Mouse (Mus musculus): ENCODE data around the gene Casp8.
"Not testable (repeated sequence)": the region's sequence is repeated elsewhere in the genome, so short reads cannot be mapped to it uniquely, and the experiment has no call there.

The Casp8 gene

GRCm38 (mm10) chr1:58798911-58799310 lies 3.7 kb downstream of the Casp8 start:
- DNase-seq (ENCODE audit: extremely low spot score, low read depth, low spot score): no peak

GRCm38 (mm10) chr1:58800644-58801043 lies 5.5 kb downstream of the Casp8 start:
- not testable (repeated sequence) for DNase-seq (ENCODE audit: extremely low spot score, low read depth, low spot score)

GRCm38 (mm10) chr1:58801558-58802285 lies 6.5 kb downstream of the Casp8 start:
- no peak for DNase-seq (ENCODE audit: extremely low spot score, low read depth, low spot score)

- no peak for DNase-seq (ENCODE audit: extremely low spot score, low read depth, low spot score)
Observed at GRCm38 (mm10) chr1:58802322-58803273, 7.4 kb downstream of the Casp8 start.

GRCm38 (mm10) chr1:58803531-58803930 lies 8.4 kb downstream of the Casp8 start:
- no peak for DNase-seq (ENCODE audit: extremely low spot score, low read depth, low spot score)

GRCm38 (mm10) chr1:58806651-58807050 lies 11.5 kb downstream of the Casp8 start:
- DNase-seq (ENCODE audit: extremely low spot score, low read depth, low spot score): no peak

- DNase-seq (ENCODE audit: extremely low spot score, low read depth, low spot score): no peak
Observed at GRCm38 (mm10) chr1:58826319-58826718, 31.1 kb downstream of the Casp8 start.

- DNase-seq (ENCODE audit: extremely low spot score, low read depth, low spot score): no peak
Observed at GRCm38 (mm10) chr1:58830741-58831140, 35.6 kb downstream of the Casp8 start.

- DNase-seq (ENCODE audit: extremely low spot score, low read depth, low spot score): no peak
Observed at GRCm38 (mm10) chr1:58832198-58832597, 37.0 kb downstream of the Casp8 start.

- not testable (repeated sequence) for DNase-seq (ENCODE audit: extremely low spot score, low read depth, low spot score)
Observed at GRCm38 (mm10) chr1:58856811-58857210, 61.6 kb downstream of the Casp8 start.

GRCm38 (mm10) chr1:58859131-58859530 lies 64.0 kb downstream of the Casp8 start:
- not testable (repeated sequence) for DNase-seq (ENCODE audit: extremely low spot score, low read depth, low spot score)

- DNase-seq (ENCODE audit: extremely low spot score, low read depth, low spot score): not testable (repeated sequence)
Observed at GRCm38 (mm10) chr1:58859738-58860365, 64.7 kb downstream of the Casp8 start.

GRCm38 (mm10) chr1:58860586-58860985 lies 65.4 kb downstream of the Casp8 start:
- not testable (repeated sequence) for DNase-seq (ENCODE audit: extremely low spot score, low read depth, low spot score)

- not testable (repeated sequence) for DNase-seq (ENCODE audit: extremely low spot score, low read depth, low spot score)
Observed at GRCm38 (mm10) chr1:58876500-58876899, 81.3 kb downstream of the Casp8 start.

GRCm38 (mm10) chr1:58879291-58879690 lies 84.1 kb downstream of the Casp8 start:
- not testable (repeated sequence) for DNase-seq (ENCODE audit: extremely low spot score, low read depth, low spot score)

- not testable (repeated sequence) for DNase-seq (ENCODE audit: extremely low spot score, low read depth, low spot score)
Observed at GRCm38 (mm10) chr1:58883279-58883678, 88.1 kb downstream of the Casp8 start.

- DNase-seq (ENCODE audit: extremely low spot score, low read depth, low spot score): no peak
Observed at GRCm38 (mm10) chr1:58885646-58886045, 90.5 kb downstream of the Casp8 start.

GRCm38 (mm10) chr1:58889826-58890546 lies 94.8 kb downstream of the Casp8 start:
- no peak for DNase-seq (ENCODE audit: extremely low spot score, low read depth, low spot score)

- DNase-seq (ENCODE audit: extremely low spot score, low read depth, low spot score): not testable (repeated sequence)
Observed at GRCm38 (mm10) chr1:58890697-58891290, 95.6 kb downstream of the Casp8 start.

GRCm38 (mm10) chr1:58891481-58892170 lies 96.5 kb downstream of the Casp8 start:
- not testable (repeated sequence) for DNase-seq (ENCODE audit: extremely low spot score, low read depth, low spot score)

All from hindlimb bud, embryonic 11.5 days (tissue).